Mouse (Mus musculus): Measurements from ENCODE around the gene Ankef1.

Ankef1 gene

DNA sequence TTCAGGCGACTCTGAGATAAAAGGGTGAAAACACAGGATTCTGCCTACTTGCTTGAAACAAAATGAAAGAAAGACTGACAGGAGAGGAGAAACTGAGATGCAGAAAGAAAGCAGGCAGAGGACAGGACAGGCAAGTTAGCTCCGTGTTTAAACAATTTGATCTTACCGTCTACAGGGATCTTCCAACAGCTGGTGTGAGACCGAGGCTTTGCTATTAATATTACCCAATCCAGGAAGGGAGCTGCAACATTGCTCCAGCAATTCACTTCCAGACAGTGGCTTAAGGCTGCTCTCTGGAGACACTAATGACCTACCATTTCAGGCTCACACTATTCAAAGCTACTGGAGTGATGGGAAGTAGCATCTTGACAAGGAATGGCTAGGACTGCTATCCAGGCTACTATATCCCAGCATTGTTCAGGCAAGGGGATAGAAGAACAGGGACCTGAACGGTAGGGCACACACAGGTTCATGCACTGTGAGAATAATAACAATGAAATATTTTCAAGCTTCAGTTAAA, 99.0 kb downstream of the Ankef1 start:
- DNase-seq (ENCODE audit: low read depth, low spot score), result no peak

GRCm38 (mm10) chr2:136601206-136601605, 99.5 kb downstream of the Ankef1 start:
- no peak for DNase-seq (ENCODE audit: low read depth, low spot score)

All from skeletal muscle tissue, adult 2 months (tissue).